Mouse (Mus musculus) CH12F3 (cell line): Measurements from ENCODE around the gene Kat2a.

Source experiments
- in situ Hi-C: fragments of 300-500 bp; cut with MboI; formaldehyde crosslinking; loops from 2 replicates; pipeline ENCODE4 v1.14.3; 2020; ENCODE audit warnings: low sequenced_read_pairs

The Kat2a gene

GRCm38 (mm10) chr11:100735954-100736745, 23.9 kb upstream of the Kat2a start:
- in situ Hi-C loops, result no loop called here

GRCm38 (mm10) chr11:100735134-100735865, 23.0 kb upstream of the Kat2a start:
- in situ Hi-C loops, result no loop called here

DNA sequence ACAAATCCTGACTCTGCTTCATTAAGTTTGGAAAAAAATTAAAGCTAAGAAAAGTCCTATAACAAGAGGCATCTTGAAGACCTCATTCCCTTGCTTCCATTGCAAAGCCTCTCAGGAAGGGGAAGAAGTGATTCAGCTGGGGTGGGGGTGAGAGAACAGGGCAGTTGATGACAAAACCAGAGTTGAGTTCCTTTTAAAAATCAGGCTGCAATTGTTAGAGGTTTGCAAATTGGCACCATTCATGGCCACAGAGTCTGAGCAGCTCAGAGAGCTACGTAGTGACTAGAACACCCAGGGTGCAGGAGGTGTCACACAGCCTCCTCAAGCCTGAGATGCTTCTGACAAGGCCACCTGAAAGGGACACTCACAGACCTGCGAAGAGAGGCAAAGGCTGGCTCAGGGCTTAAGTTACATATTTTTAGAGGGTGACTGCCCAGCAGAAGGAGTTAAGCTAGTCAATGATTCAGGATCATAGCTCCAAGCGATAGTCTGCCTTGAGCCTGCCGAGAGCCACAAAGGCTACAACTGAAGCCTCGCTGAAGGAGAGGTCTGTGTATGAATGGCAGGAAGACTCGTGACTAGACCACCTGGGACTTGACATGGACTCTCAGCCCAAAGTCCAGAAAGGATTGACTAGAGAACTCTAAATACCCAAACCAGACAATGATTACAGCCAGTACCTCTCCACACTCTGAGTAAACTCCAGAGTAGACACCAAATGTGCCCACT, 18.4 kb upstream of the Kat2a start:
- in situ Hi-C loops, result no loop called here

DNA sequence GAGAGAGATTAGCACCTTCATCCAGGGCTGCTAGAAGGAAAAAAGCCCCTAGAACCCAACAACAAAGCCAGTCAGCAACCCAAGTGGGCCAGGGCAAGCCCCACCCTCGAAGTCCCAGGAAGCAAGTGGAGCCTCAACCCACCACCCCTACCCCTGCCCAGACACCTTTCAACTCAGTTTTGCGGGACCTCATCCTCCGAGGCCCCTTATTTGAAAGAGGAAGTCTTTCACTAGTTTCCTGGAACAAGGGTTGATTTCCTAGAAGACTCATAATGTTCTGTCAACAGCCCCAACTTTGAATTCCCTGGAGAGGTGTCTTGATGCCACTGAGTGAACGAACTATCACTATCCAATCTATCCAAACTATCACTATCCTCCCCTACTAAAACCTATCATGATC, 17.7 kb upstream of the Kat2a start:
- in situ Hi-C loops, result no loop called here

DNA sequence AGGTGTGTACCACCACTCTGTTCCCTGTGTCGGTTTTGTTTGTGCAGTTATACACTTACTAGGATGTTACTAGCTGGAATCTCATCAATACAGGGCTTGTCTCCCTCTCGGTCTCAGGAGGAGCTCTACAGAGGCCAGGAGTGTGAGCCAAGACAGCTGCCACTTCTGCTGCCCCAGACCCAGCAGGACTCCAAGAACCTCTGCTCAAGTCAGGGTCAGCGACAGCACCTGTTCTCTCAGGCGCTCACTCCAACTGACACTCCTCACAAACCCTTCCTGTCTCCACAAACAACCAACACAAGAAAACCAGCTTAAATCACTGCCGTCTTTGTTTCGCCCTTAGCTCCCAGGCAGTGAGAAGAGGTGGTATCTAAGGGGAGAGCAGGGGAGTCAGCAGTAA, 16.3 kb upstream of the Kat2a start:
- in situ Hi-C loops, result no loop called here

- in situ Hi-C loops, result no loop called here
Observed at GRCm38 (mm10) chr11:100727201-100727600, 14.9 kb upstream of the Kat2a start.

DNA sequence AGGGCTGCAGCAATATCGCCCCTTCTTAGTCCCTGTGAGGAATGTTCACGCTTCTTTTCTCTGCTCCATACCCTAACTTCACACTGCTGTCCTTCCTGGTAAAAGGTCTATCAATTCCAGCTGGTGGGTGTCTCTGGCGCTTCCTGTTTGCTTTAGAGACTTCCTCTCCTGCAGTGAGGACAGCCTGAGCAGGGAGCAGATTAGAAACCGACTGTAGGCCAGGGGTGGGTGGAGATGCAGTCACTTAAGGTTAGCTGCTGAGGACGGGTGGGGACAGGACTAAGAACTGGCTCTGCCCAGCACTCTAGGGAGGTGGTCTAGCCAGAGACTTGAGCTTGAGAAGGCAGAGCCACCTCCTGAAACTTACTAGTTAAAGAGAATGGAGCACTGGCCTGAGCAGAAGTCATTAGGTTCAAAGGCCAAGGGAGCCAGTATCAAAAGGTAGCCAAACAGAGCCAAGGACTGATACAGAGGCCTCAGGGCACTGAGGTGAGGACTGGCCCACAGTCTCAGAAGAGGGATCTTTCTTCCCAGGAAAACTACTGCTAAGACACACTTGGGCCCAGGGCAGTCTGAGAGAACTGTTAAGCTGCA, 12.8 kb upstream of the Kat2a start:
- in situ Hi-C loops, result no loop called here

GRCm38 (mm10) chr11:100722493-100723028, 10.3 kb upstream of the Kat2a start:
- in situ Hi-C loops, result no loop called here

DNA sequence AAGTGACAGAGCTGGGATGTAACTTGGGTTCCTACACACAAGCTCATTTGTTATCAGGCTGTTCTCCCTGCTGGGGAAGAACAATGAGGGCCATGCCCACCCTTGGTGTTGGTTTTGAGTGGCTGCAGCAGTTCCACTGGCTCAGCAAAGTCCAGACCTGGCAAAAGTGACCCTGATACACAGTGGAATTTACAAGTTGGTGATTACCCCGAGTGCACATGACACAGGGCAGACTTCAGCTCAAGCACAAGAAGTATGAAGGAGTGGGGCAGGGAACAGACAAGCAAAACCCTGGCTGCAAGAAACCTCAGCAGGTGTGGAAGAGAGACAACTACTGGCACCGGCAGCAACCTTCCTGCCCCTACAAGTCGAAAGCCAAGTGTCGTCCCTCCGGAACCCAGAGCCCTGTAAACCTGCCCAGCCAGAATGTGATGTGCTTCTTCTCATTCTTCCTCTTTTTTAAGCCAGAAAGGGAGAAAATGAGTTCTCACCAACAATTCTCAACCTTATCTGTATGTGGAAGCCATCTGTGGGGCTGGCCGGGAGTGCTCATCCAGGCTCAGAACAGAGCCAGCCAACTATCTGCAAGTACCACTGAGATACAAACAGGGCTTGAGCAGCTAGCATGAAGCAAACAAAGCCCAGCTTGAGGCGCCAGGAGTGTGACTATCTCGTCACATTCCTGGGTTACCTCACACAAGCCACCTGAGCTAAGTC, 9.7 kb upstream of the Kat2a start:
- in situ Hi-C loops, result no loop called here

DNA sequence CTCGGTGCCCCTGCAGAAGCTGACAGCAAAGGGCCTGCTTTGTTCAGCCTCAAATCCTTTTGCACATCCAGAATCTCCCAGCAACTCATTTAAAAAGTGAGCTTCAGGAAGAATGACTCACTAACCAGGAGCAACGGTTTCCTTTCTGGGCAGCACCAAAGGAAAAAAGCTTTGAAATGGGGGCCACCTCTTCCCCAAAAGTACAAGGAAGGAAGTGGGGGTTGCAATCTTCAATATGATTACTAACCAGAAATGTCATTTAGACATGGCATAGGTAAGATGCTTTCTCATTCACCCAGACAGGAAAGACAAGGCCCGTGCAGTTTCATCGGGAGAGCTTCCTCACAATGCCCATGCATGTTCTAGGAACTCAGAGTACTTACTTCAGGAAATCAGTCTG, 9.0 kb upstream of the Kat2a start:
- in situ Hi-C loops, result no loop called here

GRCm38 (mm10) chr11:100720345-100720744, 8.1 kb upstream of the Kat2a start:
- in situ Hi-C loops, result no loop called here

DNA sequence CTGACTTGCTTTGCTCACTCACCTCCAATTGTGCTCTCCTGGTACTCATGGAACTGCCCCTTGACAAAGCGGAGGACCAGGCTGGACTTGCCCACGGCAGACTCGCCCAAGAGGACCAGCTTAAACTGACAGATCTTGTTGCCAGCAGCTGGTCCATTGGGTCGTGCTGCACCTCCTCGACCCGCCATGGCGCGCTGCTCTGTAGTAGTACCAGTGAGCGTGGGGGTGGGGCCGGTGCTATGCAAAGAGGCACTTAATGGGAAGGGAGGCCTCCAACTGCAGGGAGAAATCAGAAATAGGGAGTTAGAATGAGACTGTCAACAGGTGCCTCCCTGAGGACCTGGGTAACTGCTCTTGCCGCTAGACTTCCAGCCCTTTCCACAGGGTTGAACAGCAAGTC, 7.6 kb upstream of the Kat2a start:
- in situ Hi-C loops, result no loop called here

DNA sequence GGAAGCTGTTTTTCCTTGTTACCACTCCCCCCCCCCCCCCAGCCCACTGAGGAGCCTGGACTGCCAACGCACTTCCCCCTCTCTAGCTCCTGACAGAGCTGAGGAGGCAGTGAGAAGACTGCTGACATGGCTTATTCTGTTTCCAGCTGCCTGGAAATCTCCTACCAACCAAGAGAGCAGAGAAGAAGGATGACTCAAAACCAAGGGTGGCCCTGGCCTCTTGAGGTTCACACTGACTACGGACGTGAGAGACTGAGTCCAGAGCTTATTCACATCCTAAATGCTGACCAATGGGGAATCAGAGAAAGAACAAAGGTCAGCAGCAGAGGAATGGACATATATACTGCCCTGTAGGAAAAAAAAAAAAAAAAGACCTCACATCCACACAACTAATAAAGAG, 7.0 kb upstream of the Kat2a start:
- in situ Hi-C loops, result no loop called here

GRCm38 (mm10) chr11:100718866-100719265, 6.6 kb upstream of the Kat2a start:
- in situ Hi-C loops, result no loop called here

DNA sequence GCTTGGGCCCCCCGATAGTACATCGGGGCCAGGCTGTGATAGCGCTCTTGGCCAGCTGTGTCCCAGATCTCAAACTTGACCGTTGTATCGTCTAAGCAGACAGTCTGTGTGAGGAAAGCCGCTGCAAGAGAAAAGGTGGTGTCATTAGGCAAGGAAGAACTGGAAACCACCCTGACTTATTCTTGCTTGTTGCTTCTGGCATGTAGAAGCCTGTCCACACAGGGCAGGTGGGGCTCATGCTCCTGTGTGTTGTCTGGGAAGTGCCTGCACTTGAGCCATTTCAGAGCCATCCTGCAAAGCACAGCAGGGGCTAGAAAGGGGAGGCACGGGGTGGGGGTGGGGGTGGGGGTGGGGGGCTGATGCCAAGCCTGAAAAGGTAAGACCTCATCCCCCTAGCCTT, 6.2 kb upstream of the Kat2a start:
- in situ Hi-C loops, result no loop called here

- in situ Hi-C loops, result no loop called here
Observed at GRCm38 (mm10) chr11:100716649-100717048, 4.4 kb upstream of the Kat2a start.

GRCm38 (mm10) chr11:100714948-100715347, 2.7 kb upstream of the Kat2a start:
- in situ Hi-C loops, result no loop called here

- in situ Hi-C loops, result no loop called here
Observed at GRCm38 (mm10) chr11:100714534-100714915, 2.3 kb upstream of the Kat2a start.

DNA sequence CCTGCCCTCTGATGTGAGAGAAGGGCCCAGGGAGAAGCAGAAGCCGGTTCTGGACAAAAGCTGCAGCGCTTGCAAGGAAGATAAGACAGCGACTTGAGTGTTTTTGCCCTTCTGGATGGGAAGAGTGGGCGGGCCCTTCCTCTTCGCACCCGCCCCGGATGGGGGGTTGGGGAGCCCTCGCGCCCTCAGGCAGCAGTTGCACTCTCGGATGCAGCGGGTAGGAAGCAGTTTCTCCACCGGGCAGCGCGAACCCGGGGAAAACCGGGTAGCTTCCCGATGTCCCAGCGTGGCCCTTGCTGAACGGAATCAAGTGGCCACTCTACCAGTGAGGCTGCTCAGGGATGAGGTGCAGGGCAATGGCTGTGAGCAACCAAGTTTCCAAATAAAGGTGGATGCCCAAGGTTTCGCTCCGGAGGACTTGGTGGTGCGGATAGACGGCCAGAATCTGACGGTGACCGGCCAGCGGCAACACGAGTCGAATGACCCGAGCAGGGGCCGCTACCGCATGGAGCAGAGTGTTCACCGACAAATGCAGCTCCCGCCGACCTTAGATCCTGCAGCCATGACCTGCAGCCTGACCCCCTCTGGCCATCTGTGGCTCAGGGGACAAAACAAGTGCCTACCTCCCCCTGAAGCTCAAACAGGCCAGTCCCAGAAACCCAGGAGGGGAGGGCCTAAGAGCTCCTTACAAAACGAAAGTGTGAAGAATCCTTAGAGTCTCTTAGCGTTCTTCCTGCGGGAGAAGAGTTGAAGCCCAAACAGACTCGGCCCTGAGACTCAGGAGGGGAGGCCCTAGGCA, 1.7 kb upstream of the Kat2a start, which contains the start of gene Hspb9:
Gene Hspb9, plus strand, starts transcription at position 116 of the 799 bp plus-strand sequence.
- in situ Hi-C loops, result no loop called here

DNA sequence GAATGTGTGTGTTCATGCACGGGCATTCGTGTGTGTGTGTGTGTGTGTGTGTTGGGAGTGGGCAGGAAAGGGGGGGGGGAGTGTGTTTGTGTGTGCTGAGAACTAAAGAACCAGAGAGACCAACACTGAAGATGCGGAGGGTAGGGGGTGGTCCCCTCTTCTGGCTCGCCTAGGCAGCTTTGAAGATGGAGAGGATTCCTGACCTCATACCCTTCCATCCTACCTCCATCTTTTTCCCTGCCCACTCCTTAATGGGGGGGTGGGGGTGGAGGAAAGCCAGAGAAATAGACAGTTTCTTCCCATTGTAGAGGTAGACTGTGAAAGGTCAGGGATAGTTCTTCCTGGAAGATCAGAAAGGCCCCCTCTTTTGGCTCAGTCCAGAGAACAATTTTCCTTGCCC, 909 bp upstream of the Kat2a start:
- in situ Hi-C loops, result no loop called here
